Comparison of ENCODE assay signal across 21 mouse cellular contexts in the genomic region with DNA sequence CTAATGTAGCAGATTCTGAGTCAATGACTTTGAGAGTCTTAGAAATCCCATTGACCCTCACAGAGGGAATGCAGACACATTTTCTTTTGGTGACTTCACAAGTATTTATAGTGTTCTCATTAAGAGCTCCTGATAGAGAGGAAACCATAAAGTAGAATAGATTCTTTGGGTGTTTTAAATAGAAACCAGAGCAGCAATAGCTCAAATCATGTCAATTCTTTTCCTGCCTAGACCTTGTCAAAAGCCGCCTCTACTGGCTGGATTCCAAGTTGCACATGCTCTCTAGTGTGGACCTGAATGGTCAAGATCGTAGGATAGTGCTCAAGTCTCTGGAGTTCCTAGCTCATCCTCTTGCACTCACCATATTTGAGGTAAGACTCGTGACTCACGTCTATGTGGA. TPM values are rescaled to one million over a fixed set of nuclear protein-coding genes. Genes with fewer than 3 reads are reported as not detected.
"Had no signal": no experiment of that assay in that cellular context is flagged by ENCODE, and none has a peak within 500 bp of the region (broad histone marks: within the 10 kb centered on the region; RNA-seq: fewer than 3 reads in every experiment).

No protein-coding gene starts in this region.

- H3K4me2 ChIP-seq: limb, embryonic 12.5 days; limb, embryonic 15.5 days; liver, embryonic 11.5 days; lung, embryonic 14.5 days; midbrain, embryonic 12.5 days; midbrain, embryonic 15.5 days; neural tube, embryonic 12.5 days; neural tube, embryonic 15.5 days had no signal

- ATAC-seq: liver, postnatal 0 days; lung, postnatal 0 days; midbrain, embryonic 15.5 days had no signal

- H3K9ac ChIP-seq: limb, embryonic 12.5 days; limb, embryonic 15.5 days; liver, embryonic 14.5 days; liver, postnatal 0 days; lung, embryonic 14.5 days; midbrain, embryonic 12.5 days; midbrain, embryonic 15.5 days; neural tube, embryonic 12.5 days; neural tube, embryonic 15.5 days had no signal

- H3K27ac ChIP-seq: limb, embryonic 12.5 days; limb, embryonic 15.5 days; liver, embryonic 14.5 days; macrophage; midbrain, embryonic 12.5 days; midbrain, embryonic 15.5 days; neural tube, embryonic 12.5 days; neural tube, embryonic 15.5 days; stomach, postnatal 0 days had no signal

- H3K4me1 ChIP-seq: limb, embryonic 12.5 days; limb, embryonic 15.5 days; midbrain, embryonic 12.5 days; midbrain, embryonic 15.5 days; neural tube, embryonic 12.5 days; neural tube, embryonic 15.5 days had no signal

- H3K4me3 ChIP-seq: limb, embryonic 12.5 days; limb, embryonic 15.5 days; midbrain, embryonic 12.5 days; midbrain, embryonic 15.5 days; neural tube, embryonic 12.5 days; neural tube, embryonic 15.5 days had no signal

- H3K27me3 ChIP-seq: limb, embryonic 12.5 days; limb, embryonic 15.5 days; midbrain, embryonic 12.5 days; midbrain, embryonic 15.5 days; neural tube, embryonic 12.5 days; neural tube, embryonic 15.5 days had no signal

- DNase-seq: left cerebral cortex, postnatal 4 days; liver, postnatal 0 days; lung, embryonic 14.5 days; right cerebral cortex, adult 18-20 months; right cerebral cortex, postnatal 14 days; right cerebral cortex, postnatal 4 days; thymus, adult 2 months; thymus, postnatal 14 days; thymus, postnatal 4 days had no signal

- H3K9me3 ChIP-seq: limb, embryonic 12.5 days; limb, embryonic 15.5 days; midbrain, embryonic 12.5 days; midbrain, embryonic 15.5 days; neural tube, embryonic 12.5 days; neural tube, embryonic 15.5 days had no signal

RNA-seq across cellular contexts. Expression of a gene that starts 27.2 kb away (rescaled TPM):
- total RNA-seq: megakaryocyte, adult 5-6 weeks had no signal
